Mouse (Mus musculus) heart, embryonic 15.5 days (tissue): ENCODE results near the gene Gm21870. TPM values are rescaled to one million over a fixed set of nuclear protein-coding genes. Genes with fewer than 3 reads are reported as not detected.
"Not testable (repeated sequence)": the region's sequence is repeated elsewhere in the genome, so short reads cannot be mapped to it uniquely, and the experiment has no call there.

Experiments used
- ATAC-seq: fragments of 200-750 bp; cut with Nextera tagmentation; replicated peaks from 2 replicates; pipeline ENCODE4 v1.8.0; 2017; ENCODE audit warnings: low read depth, moderate TSS enrichment; ENCODE audit not compliant: insufficient number of reproducible peaks, insufficient read depth, low FRiP score
- H3K27ac ChIP-seq: fragments of 300-500 bp; sonication (generic); 2 replicates; pipeline ENCODE4 v1.5.1; 2015; ENCODE audit warnings: mild to moderate bottlenecking, inconsistent platforms
- H3K27me3 ChIP-seq: fragments of 300-500 bp; sonication (generic); 2 replicates; pipeline ENCODE4 v1.6.1; 2015; ENCODE audit warnings: inconsistent platforms
- H3K36me3 ChIP-seq: fragments of 300-500 bp; sonication (generic); 2 replicates; pipeline ENCODE4 v1.6.1; 2015; ENCODE audit warnings: mild to moderate bottlenecking, inconsistent platforms
- H3K4me1 ChIP-seq: fragments of 300-500 bp; sonication (generic); replicated peaks from 2 replicates; pipeline ENCODE4 v1.6.1; 2015; ENCODE audit warnings: inconsistent platforms
- H3K4me2 ChIP-seq: fragments of 300-500 bp; sonication (generic); 2 replicates; pipeline ENCODE4 v1.6.1; 2015; ENCODE audit warnings: inconsistent platforms, mild to moderate bottlenecking, moderate library complexity
- H3K4me3 ChIP-seq: fragments of 300-500 bp; sonication (generic); 2 replicates; pipeline ENCODE4 v1.5.1; 2015; ENCODE audit warnings: mild to moderate bottlenecking, inconsistent platforms
- H3K9ac ChIP-seq: fragments of 300-500 bp; sonication (generic); 2 replicates; pipeline ENCODE4 v1.6.1; 2015; ENCODE audit warnings: mild to moderate bottlenecking, inconsistent platforms
- H3K9me3 ChIP-seq: fragments of 300-500 bp; sonication (generic); replicated peaks from 2 replicates; pipeline ENCODE4 v1.6.1; 2016; ENCODE audit warnings: inconsistent platforms
- WGBS: fragments of 180-500 bp; shearing (Covaris S2); methylation state at CpG from one replicate; pipeline ENCODE4 v1.1.7; 2015; ENCODE audit warnings: mixed read lengths; 5-methylcytosine and 5-hydroxymethylcytosine counted together
- polyA plus RNA-seq: library from polyadenylated mRNA; unstranded; fragments of >200 nt; fragmentation: Nextera tagmentation; extraction: Ambion mirVana; gene quantifications from 2 replicates; pipeline ENCODE4 v1.2.1, GENCODE M21; 2015

Gm21870 gene
- not detected in 2 replicates for polyA plus RNA-seq

DNA sequence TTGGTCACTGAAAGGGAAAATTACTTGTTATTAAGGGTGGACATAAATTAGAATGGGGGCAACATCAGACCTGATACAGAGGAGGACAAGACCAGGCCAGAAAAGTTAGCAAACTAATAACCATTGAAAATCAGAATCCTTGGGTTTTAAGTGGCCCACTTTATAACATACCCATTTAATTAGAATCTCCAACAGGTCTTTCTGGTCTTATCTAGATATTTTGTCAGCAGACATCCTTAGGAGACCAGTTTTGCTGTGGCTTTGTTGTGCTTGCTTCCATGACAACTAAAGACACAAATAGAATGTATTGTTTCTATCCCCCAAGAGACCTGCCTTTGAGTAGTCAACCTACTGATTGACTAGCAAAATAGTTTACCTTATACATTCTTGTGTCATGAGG, at the start of gene Gm21870:
TSS of gene Gm21870 (minus strand) at position 101 of the 400 bp plus-strand sequence.
- H3K4me3 ChIP-seq, H3K36me3 ChIP-seq, H3K9me3 ChIP-seq, H3K4me1 ChIP-seq, ATAC-seq, H3K9ac ChIP-seq, H3K27ac ChIP-seq, H3K27me3 ChIP-seq, H3K4me2 ChIP-seq: not testable (repeated sequence)

DNA sequence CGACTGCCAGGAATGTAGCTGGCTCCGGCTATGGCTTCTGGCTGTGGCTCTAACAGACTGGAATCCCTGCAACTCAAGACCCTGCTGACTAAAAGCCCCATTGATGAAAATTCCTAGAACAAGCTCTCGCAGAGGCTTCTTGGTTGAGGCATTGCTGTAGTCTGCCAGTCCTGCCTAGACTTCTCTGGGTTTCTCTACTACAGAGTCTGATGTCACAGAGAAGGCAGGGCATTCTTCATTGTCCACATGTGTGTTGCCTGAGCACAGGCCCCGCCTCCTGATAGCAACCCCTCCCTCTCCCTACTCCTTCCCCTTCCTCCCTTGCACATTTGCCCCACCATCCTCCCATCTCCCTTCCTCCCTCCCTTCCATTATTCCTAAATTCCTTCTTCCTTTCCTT, 30.2 kb downstream of the Gm21870 start, which contains the start of gene Btbd35f6:
TSS of gene Btbd35f6 (minus strand) at position 101 of the 400 bp plus-strand sequence.
- 33% methylated on average over 1 of the region's 4 CpGs for WGBS
- H3K36me3 ChIP-seq, H3K27ac ChIP-seq, H3K4me3 ChIP-seq, H3K27me3 ChIP-seq, ATAC-seq, H3K9me3 ChIP-seq, H3K4me1 ChIP-seq, H3K9ac ChIP-seq, H3K4me2 ChIP-seq: not testable (repeated sequence)

Other genes starting within 250 kb of the Gm21870 start
- not detected in 2 replicates for gene Btbd35f6, start 30.3 kb downstream of the Gm21870 start, polyA plus RNA-seq
- gene Btbd35f9, start 174.7 kb upstream of the Gm21870 start, polyA plus RNA-seq: not detected in 2 replicates